In genomic region chr5:64590747-64591146, GRCm38 (mm10) we compare ENCODE assay signal across 18 mouse cellular contexts.
A peak's percentile ranks its signal among the peaks of the same experiment; 100 is the strongest.
DNase-seq lines count a peak whose midpoint lies in the region; ATAC-seq and TF ChIP-seq lines count a peak whose summit lies in the region.
"Had no signal": no experiment of that assay in that cellular context is flagged by ENCODE, and none has a peak within 500 bp of the region (broad histone marks: within the 10 kb centered on the region; RNA-seq: fewer than 3 reads in every experiment).

No protein-coding gene starts in this region.

- peak overlapping the region; percentile 49 for H3K9ac ChIP-seq in liver, embryonic 14.5 days (replicated peaks)
- no peak overlapping the region for H3K9ac ChIP-seq in stomach, embryonic 16.5 days (ENCODE audit: low read length)
- H3K9ac ChIP-seq: embryonic facial prominence, embryonic 15.5 days; hindbrain, embryonic 13.5 days; midbrain, embryonic 13.5 days had no signal

- H3K4me2 ChIP-seq in liver, embryonic 14.5 days (ENCODE audit: low read depth), result peak overlapping the region; percentile 59
- H3K4me2 ChIP-seq in stomach, embryonic 16.5 days (ENCODE audit: low read depth, low read length), result no peak overlapping the region
- H3K4me2 ChIP-seq: embryonic facial prominence, embryonic 15.5 days; hindbrain, embryonic 13.5 days; midbrain, embryonic 13.5 days had no signal

- ATAC-seq in erythroblast, adult 5-6 weeks (replicated peaks; ENCODE audit: low FRiP score, poor library complexity, severe bottlenecking), result peak; percentile 79
- peak; percentile 91 for ATAC-seq in liver, embryonic 14.5 days (ENCODE audit: insufficient read depth)
- 0 out of 2 replicates have a peak, but pooled peaks have one; percentile 35 for ATAC-seq in stomach, embryonic 16.5 days (ENCODE audit: insufficient read depth, low FRiP score)
- ATAC-seq: midbrain, embryonic 13.5 days; Patski had no signal

- H3K27me3 ChIP-seq in liver, embryonic 14.5 days (ENCODE audit: control insufficient read depth, insufficient read depth, low read length), result no peaks in the 10 kb centered on the region
- H3K27me3 ChIP-seq in stomach, embryonic 16.5 days (ENCODE audit: control insufficient read depth, insufficient read depth, low read length), result no peaks in the 10 kb centered on the region
- H3K27me3 ChIP-seq: embryonic facial prominence, embryonic 15.5 days; hindbrain, embryonic 13.5 days; midbrain, embryonic 13.5 days; Patski had no signal

- H3K4me3 ChIP-seq in liver, embryonic 14.5 days (ENCODE audit: insufficient read depth in 1 of 2, low read depth in 2 of 2, low read length in 2 of 2), result no peak overlapping the region
- no peak overlapping the region for H3K4me3 ChIP-seq in stomach, embryonic 16.5 days (replicated peaks; ENCODE audit: low read length)
- H3K4me3 ChIP-seq: embryonic facial prominence, embryonic 15.5 days; hindbrain, embryonic 13.5 days; midbrain, embryonic 13.5 days; myocyte had no signal

- H3K36me3 ChIP-seq in liver, embryonic 14.5 days (replicated peaks; ENCODE audit: control insufficient read depth, insufficient read depth, low read depth), result no peaks in the 10 kb centered on the region
- H3K36me3 ChIP-seq in stomach, embryonic 16.5 days (ENCODE audit: control insufficient read depth, insufficient read depth, low read length), result no peaks in the 10 kb centered on the region
- H3K36me3 ChIP-seq: embryonic facial prominence, embryonic 15.5 days; hindbrain, embryonic 13.5 days; midbrain, embryonic 13.5 days had no signal

- 15% methylated on average over 1 of the region's 1 CpGs for WGBS in liver, embryonic 14.5 days (ENCODE audit: insufficient replicate concordance)
- WGBS in stomach, embryonic 16.5 days, result 77% methylated on average over 1 of the region's 1 CpGs

- H3K9me3 ChIP-seq in liver, embryonic 14.5 days (ENCODE audit: control insufficient read depth, low read length), result peaks cover 2% of the 10 kb centered on the region; the same call in 1 of the 2 replicates
- no peaks in the 10 kb centered on the region for H3K9me3 ChIP-seq in stomach, embryonic 16.5 days (replicated peaks; ENCODE audit: control insufficient read depth, low read length)
- H3K9me3 ChIP-seq: embryonic facial prominence, embryonic 15.5 days; hindbrain, embryonic 13.5 days; midbrain, embryonic 13.5 days had no signal

- no peak for TF ChIP-seq CTCF in liver, embryonic 14.5 days (IDR thresholded peaks at IDR 0.05; ENCODE audit: low read depth)

- H3K27ac ChIP-seq in liver, embryonic 14.5 days, result peak overlapping the region; percentile 99
- no peak overlapping the region for H3K27ac ChIP-seq in stomach, embryonic 16.5 days (ENCODE audit: low read length)
- H3K27ac ChIP-seq: embryonic facial prominence, embryonic 15.5 days; hindbrain, embryonic 13.5 days; midbrain, embryonic 13.5 days had no signal

- peaks cover 55 to 61% of the 10 kb centered on the region in 2 experiments for H3K4me1 ChIP-seq in liver, embryonic 14.5 days (replicated peaks; ENCODE audit: control insufficient read depth in 2 of 2, insufficient read depth in 2 of 2, low read length in 1 of 2)
- peaks cover 11% of the 10 kb centered on the region for H3K4me1 ChIP-seq in stomach, embryonic 16.5 days (ENCODE audit: control insufficient read depth, insufficient read depth, low read length)

- DNase-seq in spleen, postnatal 36 days (ENCODE audit: low spot score in 2 of 2), result peak; percentile 56 to 71
- no peak for DNase-seq in spleen, adult 12 weeks (ENCODE audit: low spot score)
- DNase-seq in liver, embryonic 14.5 days (ENCODE audit: low read depth in 3 of 3, low spot score in 3 of 3), result peak; percentile 86 to 91 (median 90)
- DNase-seq in adrenal gland, adult 18-20 months (ENCODE audit: low spot score in 2 of 2), result no peak
- DNase-seq in testis, postnatal 14 days (ENCODE audit: low spot score), result no peak
- DNase-seq: cerebellum, adult 2 months; gastrocnemius, postnatal 10 days; kidney, adult 11 months; kidney, postnatal 25 days; right cerebral cortex, adult 18-20 months; thymus, postnatal 25 days had no signal

- TF ChIP-seq EP300 in liver, embryonic 14.5 days (IDR thresholded peaks at IDR 0.05; ENCODE audit: low read depth), result peak; percentile 95

Comparison
In these comparisons a context has a peak if more than half of its experiments do, and no peak if none do; other contexts are left out.
1. DNase-seq: peak in spleen, postnatal 36 days (2 of 2) and liver, embryonic 14.5 days (3 of 3); none in spleen, adult 12 weeks (single experiment), adrenal gland, adult 18-20 months (0 of 2) and testis, postnatal 14 days (single experiment).
2. ATAC-seq: peak in every context shown above with its lines; median percentile 91 in liver, embryonic 14.5 days; 79 in erythroblast, adult 5-6 weeks; 35 in stomach, embryonic 16.5 days.